Mouse (Mus musculus) sigmoid colon, adult 10 weeks (tissue): ENCODE results near the gene Slc35d3. TPM values are rescaled to one million over a fixed set of nuclear protein-coding genes. Genes with fewer than 3 reads are reported as not detected.

Experiments used
- polyA plus RNA-seq: library from polyadenylated mRNA; stranded (reverse); fragments of 350-450 nt; fragmentation: Illumina TruSeq; extraction: RNeasy Lipid Tissue Mini Kit (QIAGEN cat#74804); gene quantifications from one replicate; pipeline ENCODE4 v1.2.3, GENCODE M21; 2014; ENCODE audit warnings: low read depth, low replicate concordance

Slc35d3 gene
- 3.7 TPM for polyA plus RNA-seq

DNA sequence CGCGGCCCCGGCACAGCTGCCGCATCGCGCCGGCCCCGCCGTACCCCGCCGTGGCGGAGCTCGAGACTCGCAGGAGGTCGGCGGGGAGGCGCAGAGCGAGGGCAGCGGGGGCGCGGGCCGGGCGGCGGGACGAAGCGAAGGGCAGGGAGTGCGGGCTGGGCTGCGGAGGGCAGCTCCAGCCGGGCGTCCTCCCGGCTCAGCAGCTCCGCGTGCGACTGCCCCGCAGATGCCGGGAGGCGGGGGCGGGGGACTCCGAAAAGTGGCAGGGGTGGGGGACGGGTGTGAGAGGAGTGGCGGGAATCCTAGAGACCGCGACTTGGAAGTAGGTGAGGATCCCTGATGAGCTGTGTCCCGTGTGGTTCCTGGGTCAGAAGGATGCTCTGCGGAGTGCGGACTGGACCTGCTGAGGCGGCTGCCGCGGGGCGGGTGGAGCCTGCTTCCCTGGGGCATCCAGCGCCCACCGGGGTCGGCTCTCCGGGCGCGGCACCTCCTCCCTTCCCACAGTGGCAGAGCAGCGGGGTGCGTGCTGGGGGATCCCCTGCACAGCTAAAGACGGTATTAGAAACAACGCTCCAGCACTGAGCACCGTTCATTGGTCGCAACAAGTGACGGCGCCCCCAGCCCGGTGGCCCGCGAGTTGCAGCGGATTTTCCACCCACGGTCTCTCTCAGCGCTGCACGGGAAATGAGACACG, at the start of gene Slc35d3:
Slc35d3 (minus strand) TSS at position 462 of the 694 bp plus-strand sequence.

Other genes with a start within 250 kb of the Slc35d3 start
- gene Il22ra2, start 229.5 kb downstream of the Slc35d3 start, polyA plus RNA-seq = 22.8 TPM
- gene Il20ra, start 138.9 kb downstream of the Slc35d3 start, polyA plus RNA-seq = 0.19 TPM
- gene Pex7, start 56.2 kb upstream of the Slc35d3 start, polyA plus RNA-seq = 28.1 TPM
- 25.9 TPM for gene Map3k5, start 83.0 kb upstream of the Slc35d3 start, polyA plus RNA-seq